Mouse (Mus musculus) Patski (cell line): ENCODE results near the gene Hyal1. TPM values are rescaled to one million over a fixed set of nuclear protein-coding genes. Genes with fewer than 3 reads are reported as not detected.
A peak's percentile ranks its signal among the peaks of the same experiment; 100 is the strongest.

Experiments used
- ATAC-seq: fragments of 100-300 bp; one replicate; pipeline ENCODE4 v1.8.0; 2021
- CTCF ChIA-PET: fragments of 350-600 bp; sonication (Branson Sonifier 250); formaldehyde crosslinking; loops from one replicate; lab custom pipeline; 2022; ENCODE audit warnings: inconsistent platforms; lab: Charles Lee
- POLR2A ChIA-PET: fragments of 350-600 bp; sonication (Branson Sonifier 250); formaldehyde crosslinking; loops from one replicate; lab custom pipeline; 2022; ENCODE audit warnings: antibody characterized with exemption, inconsistent platforms; lab: Charles Lee
- DNase-seq: peaks from one replicate; pipeline ENCODE4 v3.0.0-alpha.2; 2011; ENCODE audit warnings: low read depth, low spot score
- H3K27me3 ChIP-seq: fragments of 371-371 bp; one replicate; pipeline ENCODE4 v1.5.1; 2021
- CTCF ChIP-seq: fragments of 100-300 bp; IDR thresholded peaks from one replicate; pipeline ENCODE4 v1.5.1; 2021
- in situ Hi-C: fragments of 300-500 bp; cut with MboI; formaldehyde crosslinking; loops from 3 replicates; pipeline ENCODE4 v1.11.1; 2018; ENCODE audit warnings: low pct_unique_long_range_greater_than_20kb, mixed read lengths
- polyA plus RNA-seq: library from polyadenylated mRNA; unstranded; gene quantifications from one replicate; pipeline ENCODE4 v1.2.3, GENCODE M21; 2021

Gene Hyal1
- polyA plus RNA-seq, 1 experiment from 2014 or later, result 1.2 TPM

- DNase-seq (no peak), ATAC-seq (no peak)
- TF ChIP-seq CTCF, result no peak
- no peaks in the 10 kb centered on the region for H3K27me3 ChIP-seq
- ChIA-PET POLR2A (no interaction called here), CTCF (interaction anchor here (0.9 to 1.3 kb wide), 3 partner anchors 22 to 54 kb away, joined by 3 to 4 read pairs (median 3); no protein-coding TSS in a partner anchor)
- in situ Hi-C loops, result no loop called here
These were observed 13.5 kb downstream of the Hyal1 start for GRCm38 (mm10) chr9:107590058-107590772.

GRCm38 (mm10) chr9:107590773-107591060, 14.0 kb downstream of the Hyal1 start:
- in situ Hi-C loops, result no loop called here
- CTCF ChIA-PET, result interaction anchor here (0.9 to 1.3 kb wide), 2 partner anchors 24 to 54 kb away, joined by 3 read pairs; no protein-coding TSS in a partner anchor

GRCm38 (mm10) chr9:107593101-107593976, 16.6 kb downstream of the Hyal1 start:
- ChIA-PET CTCF (no interaction called here), POLR2A (interaction anchor here (1.2 kb wide), 1 partner anchor 18 kb away, joined by 3 read pairs; no protein-coding TSS in a partner anchor)
- H3K27me3 ChIP-seq, result no peaks in the 10 kb centered on the region
- no peak for DNase-seq
- peak; percentile 2 for ATAC-seq
- TF ChIP-seq CTCF, result no peak
- in situ Hi-C loops, result no loop called here

More at GRCm38 (mm10) chr9:107590773-107591060, 14.0 kb downstream of the Hyal1 start:
- H3K27me3 ChIP-seq, result no peaks in the 10 kb centered on the region
- ATAC-seq (no peak), DNase-seq (no peak)
- no peak for TF ChIP-seq CTCF
- POLR2A ChIA-PET, result no interaction called here

GRCm38 (mm10) chr9:107594281-107595062, 17.7 kb downstream of the Hyal1 start:
- no peaks in the 10 kb centered on the region for H3K27me3 ChIP-seq
- in situ Hi-C loops, result no loop called here
- DNase-seq, result no peak
- ChIA-PET CTCF (interaction anchor here (0.6 to 1.1 kb wide), 2 partner anchors 14 to 50 kb away, joined by 3 read pairs; partner anchors contain the start of gene Hyal3), POLR2A (interaction anchor here (0.6 to 1.2 kb wide), 2 partner anchors 19 to 37 kb away, joined by 3 to 4 read pairs; no protein-coding TSS in a partner anchor)
- TF ChIP-seq CTCF, result no peak
- no peak for ATAC-seq

- POLR2A ChIA-PET, result no interaction called here
- ATAC-seq, result no peak
- in situ Hi-C loops, result no loop called here
- no peak for DNase-seq
- no peak for TF ChIP-seq CTCF
- no peaks in the 10 kb centered on the region for H3K27me3 ChIP-seq
- CTCF ChIA-PET, result interaction anchor here (0.9 kb wide), 1 partner anchor 31 kb away, joined by 3 read pairs; no protein-coding TSS in a partner anchor
These were observed 20.2 kb downstream of the Hyal1 start for GRCm38 (mm10) chr9:107596619-107597569.

GRCm38 (mm10) chr9:107598385-107598784, 21.7 kb downstream of the Hyal1 start:
- CTCF ChIA-PET, result interaction anchor here (1.2 to 6.4 kb wide), 2 partner anchors 15 to 47 kb away, joined by 4 to 59 read pairs; no protein-coding TSS in a partner anchor
- POLR2A ChIA-PET, result interaction anchor here (0.7 kb wide), 1 partner anchor 78 kb away, joined by 3 read pairs; no protein-coding TSS in a partner anchor
- ATAC-seq (no peak), DNase-seq (no peak)
- in situ Hi-C loops, result no loop called here
- no peak for TF ChIP-seq CTCF
- H3K27me3 ChIP-seq, result no peaks in the 10 kb centered on the region

GRCm38 (mm10) chr9:107599433-107599832, 22.7 kb downstream of the Hyal1 start:
- TF ChIP-seq CTCF, result no peak
- ChIA-PET POLR2A (interaction anchor here (1.2 kb wide), 1 partner anchor 17 kb away, joined by 3 read pairs; no protein-coding TSS in a partner anchor), CTCF (interaction anchor here (6.4 kb wide), 1 partner anchor 46 kb away, joined by 59 read pairs; no protein-coding TSS in a partner anchor)
- DNase-seq (no peak), ATAC-seq (no peak)
- H3K27me3 ChIP-seq, result no peaks in the 10 kb centered on the region
- in situ Hi-C loops, result no loop called here

GRCm38 (mm10) chr9:107599842-107600241, 23.1 kb downstream of the Hyal1 start:
- ATAC-seq, result no peak
- in situ Hi-C loops, result no loop called here
- POLR2A ChIA-PET, result interaction anchor here (1.2 kb wide), 1 partner anchor 18 kb away, joined by 3 read pairs; no protein-coding TSS in a partner anchor
- DNase-seq, result no peak
- CTCF ChIA-PET, result interaction anchor here (6.4 kb wide), 1 partner anchor 46 kb away, joined by 59 read pairs; no protein-coding TSS in a partner anchor
- H3K27me3 ChIP-seq, result no peaks in the 10 kb centered on the region
- TF ChIP-seq CTCF, result no peak
